Mouse (Mus musculus) gastrocnemius, postnatal 10 days (tissue): ENCODE measurements at regions not wholly inside any gene's neighbourhood (a gene's known extent, or its start where the extent isn't known, plus 50 kb on each side); places are given as distances from the start of the nearest gene placed in this dataset.

Experiments used
- DNase-seq: peaks from one replicate; pipeline ENCODE4 v3.0.0; 2021; ENCODE audit warnings: mixed read lengths

GRCm38 (mm10) chr17:87202958-87203720 is 62.6 kb downstream of the Mcfd2 start:
- no peak for DNase-seq

- peak; percentile 55 for DNase-seq
Measured at GRCm38 (mm10) chr17:87202490-87202889, 63.2 kb downstream of the Mcfd2 start.

GRCm38 (mm10) chr17:87200721-87201242 is 65.0 kb downstream of the Mcfd2 start:
- DNase-seq: peak; percentile 36

GRCm38 (mm10) chr17:87200134-87200533 is 65.6 kb downstream of the Mcfd2 start:
- DNase-seq: no peak

- DNase-seq: no peak
Measured at GRCm38 (mm10) chr17:87199134-87199533, 66.6 kb downstream of the Mcfd2 start.

GRCm38 (mm10) chr17:87197434-87197833 is 68.3 kb downstream of the Mcfd2 start:
- DNase-seq: no peak

GRCm38 (mm10) chr17:87194639-87195038 is 71.1 kb downstream of the Mcfd2 start:
- no peak for DNase-seq

GRCm38 (mm10) chr17:87193482-87193881 is 72.3 kb downstream of the Mcfd2 start:
- DNase-seq: no peak

- no peak for DNase-seq
Measured at GRCm38 (mm10) chr17:87189670-87190069, 76.1 kb downstream of the Mcfd2 start.
